Mouse (Mus musculus) MEL (cell line): ENCODE data around the gene Bves.

Experiments
- CHD1 ChIP-seq: IDR thresholded peaks from 2 replicates; pipeline ENCODE4 v1.6.1; 2012; ENCODE audit warnings: low read depth, mild to moderate bottlenecking, inconsistent platforms, low read length, improper control_type of control experiment
- CTCF ChIP-seq, 3 experiments: IDR thresholded peaks in 2 of 3; conservative IDR thresholded peaks in 1 of 3; 2 replicates each; pipeline ENCODE4 v1.5.1; 2011 to 2012; ENCODE audit warnings: low read length in 3 of 3, low read depth in 2 of 3, mild to moderate bottlenecking in 2 of 3, improper control_type of control experiment in 1 of 3, inconsistent platforms in 1 of 3, mixed read lengths in 1 of 3, moderate library complexity in 1 of 3; ENCODE audit not compliant: control insufficient read depth in 1 of 3, insufficient read depth in 1 of 3, poor library complexity in 1 of 3, severe bottlenecking in 1 of 3
- E2F4 ChIP-seq: IDR thresholded peaks from 2 replicates; pipeline ENCODE4 v1.6.1; 2011; ENCODE audit warnings: low read depth, low read length, improper control_type of control experiment, borderline replicate concordance
- JUND ChIP-seq: IDR thresholded peaks from 2 replicates; pipeline ENCODE4 v1.6.1; 2011; ENCODE audit warnings: low read depth, mild to moderate bottlenecking, improper control_type of control experiment, low read length
- MAZ ChIP-seq: IDR thresholded peaks from 2 replicates; pipeline ENCODE4 v1.6.1; 2012; ENCODE audit warnings: low read depth, mild to moderate bottlenecking, inconsistent platforms, low read length, improper control_type of control experiment
- MYC ChIP-seq: IDR thresholded peaks from 2 replicates; pipeline ENCODE4 v1.6.1; 2011; ENCODE audit warnings: low read depth, mild to moderate bottlenecking, low read length, improper control_type of control experiment, moderate library complexity
- POLR2A ChIP-seq, 2 experiments: IDR thresholded peaks; 2 replicates each; pipeline ENCODE4 v1.6.1; 2011 to 2012; ENCODE audit warnings: low read length in 2 of 2, mild to moderate bottlenecking in 2 of 2, control low read depth in 1 of 2, improper control_type of control experiment in 1 of 2, low read depth in 1 of 2, moderate library complexity in 1 of 2; ENCODE audit not compliant: control insufficient read depth in 1 of 2, insufficient read depth in 1 of 2, poor library complexity in 1 of 2
- UBTF ChIP-seq: IDR thresholded peaks from 2 replicates; pipeline ENCODE4 v1.6.1; 2012; ENCODE audit warnings: low read depth, mild to moderate bottlenecking, inconsistent platforms, low read length, improper control_type of control experiment, moderate library complexity, borderline replicate concordance; ENCODE audit not compliant: insufficient read depth

GRCm38 (mm10) chr10:45369639-45370038 is 34.1 kb downstream of the Bves start:
- TF ChIP-seq CHD1 (no peak), JUND (no peak), UBTF (no peak), POLR2A (IDR thresholded peaks at IDR 0.05; ENCODE audit: control insufficient read depth in 1 of 2, insufficient read depth in 1 of 2, low read depth in 1 of 2, low read length in 2 of 2, poor library complexity in 1 of 2) (no peak), E2F4 (no peak), CTCF (IDR thresholded peaks at IDR 0.05 in 2 of 3, conservative IDR thresholded peaks at IDR 0.05 in 1 of 3; ENCODE audit: control insufficient read depth in 1 of 3, insufficient read depth in 1 of 3, low read depth in 2 of 3, low read length in 3 of 3, poor library complexity in 1 of 3, severe bottlenecking in 1 of 3) (no peak), MYC (no peak), MAZ (no peak)
